Mouse (Mus musculus) thymus, adult 2 months (tissue): ENCODE data around the gene Neurod2. TPM values are rescaled to one million over a fixed set of nuclear protein-coding genes. Genes with fewer than 3 reads are reported as not detected.

Source experiments
- DNase-seq: peaks from one replicate; pipeline ENCODE4 v3.0.0; 2021
- H3K27ac ChIP-seq: fragments of 200-500 bp; 2 replicates; pipeline ENCODE4 v1.5.1; 2012; ENCODE audit warnings: low read length, control low read depth; ENCODE audit not compliant: control insufficient read depth, insufficient read depth
- H3K27me3 ChIP-seq: fragments of 200-500 bp; 2 replicates; pipeline ENCODE4 v1.6.1; 2012; ENCODE audit warnings: mild to moderate bottlenecking, low read length, moderate library complexity, mixed read lengths; ENCODE audit not compliant: control insufficient read depth, insufficient read depth
- H3K36me3 ChIP-seq: fragments of 200-500 bp; 2 replicates; pipeline ENCODE4 v1.6.1; 2012; ENCODE audit warnings: mild to moderate bottlenecking, low read length, moderate library complexity; ENCODE audit not compliant: control insufficient read depth, insufficient read depth
- H3K4me1 ChIP-seq: fragments of 200-500 bp; replicated peaks from 2 replicates; pipeline ENCODE4 v1.6.1; 2012; ENCODE audit warnings: low read length; ENCODE audit not compliant: control insufficient read depth, insufficient read depth
- H3K4me3 ChIP-seq: fragments of 200-500 bp; 2 replicates; pipeline ENCODE4 v1.5.1; 2012; ENCODE audit warnings: mild to moderate bottlenecking, low read length, control low read depth, moderate library complexity; ENCODE audit not compliant: control insufficient read depth, insufficient read depth
- CTCF ChIP-seq: fragments of 200-500 bp; IDR thresholded peaks from 2 replicates; pipeline ENCODE4 v1.5.1; 2012; ENCODE audit warnings: mild to moderate bottlenecking, control low read depth, low read length, moderate library complexity, borderline replicate concordance; ENCODE audit not compliant: control insufficient read depth, poor library complexity, insufficient read depth; ENCODE audit errors: extremely low read depth
- POLR2A ChIP-seq: fragments of 200-500 bp; IDR thresholded peaks from 2 replicates; pipeline ENCODE4 v1.6.1; 2012; ENCODE audit warnings: mild to moderate bottlenecking, low read length, control low read depth, moderate library complexity; ENCODE audit not compliant: control insufficient read depth, poor library complexity, insufficient read depth; ENCODE audit errors: extremely low read depth
- WGBS: fragments of 180-500 bp; shearing (Covaris S2); methylation state at CpG from one replicate; pipeline ENCODE4 v1.1.7; 2018; 5-methylcytosine and 5-hydroxymethylcytosine counted together
- polyA plus RNA-seq: library from polyadenylated mRNA; depleted of rRNA; stranded (reverse); fragments of >200 nt; gene quantifications from 2 replicates; pipeline ENCODE4 v1.2.3, GENCODE M21; 2012

Gene Neurod2
- polyA plus RNA-seq, 1 experiment = 0.12 TPM

GRCm38 (mm10) chr11:98322159-98322558 is 7.3 kb downstream of the Neurod2 start:
- peaks cover 33% of the 10 kb centered on the region for H3K27me3 ChIP-seq
- 3% methylated on average over 1 of the region's 1 CpGs for WGBS
- H3K36me3 ChIP-seq = no peaks in the 10 kb centered on the region
- H3K27ac ChIP-seq = no peak overlapping the region
- no peaks in the 10 kb centered on the region for H3K4me1 ChIP-seq
- TF ChIP-seq CTCF (no peak), POLR2A (no peak)
- DNase-seq = no peak
- no peak overlapping the region for H3K4me3 ChIP-seq

- Histone ChIP-seq H3K4me3 (no peak overlapping the region), H3K4me1 (no peaks in the 10 kb centered on the region), H3K27ac (no peak overlapping the region), H3K27me3 (peaks cover 32% of the 10 kb centered on the region), H3K36me3 (no peaks in the 10 kb centered on the region)
- DNase-seq = no peak
- TF ChIP-seq CTCF (no peak), POLR2A (no peak)
- WGBS = 10% methylated on average over 5 of the region's 5 CpGs
Measured at GRCm38 (mm10) chr11:98321677-98322003, 7.8 kb downstream of the Neurod2 start.

GRCm38 (mm10) chr11:98320806-98321676 is 8.4 kb downstream of the Neurod2 start:
- H3K4me3 ChIP-seq = no peak overlapping the region
- peaks cover 32% of the 10 kb centered on the region for H3K27me3 ChIP-seq
- DNase-seq = no peak
- no peak overlapping the region for H3K27ac ChIP-seq
- TF ChIP-seq POLR2A (no peak), CTCF (no peak)
- H3K4me1 ChIP-seq = no peaks in the 10 kb centered on the region
- 5% methylated on average over 30 of the region's 30 CpGs for WGBS
- H3K36me3 ChIP-seq = no peaks in the 10 kb centered on the region

GRCm38 (mm10) chr11:98320381-98320780 is 9.1 kb downstream of the Neurod2 start:
- WGBS = 15% methylated on average over 12 of the region's 12 CpGs
- no peak for TF ChIP-seq POLR2A
- TF ChIP-seq CTCF = no peak
- Histone ChIP-seq H3K4me3 (no peak overlapping the region), H3K27ac (no peak overlapping the region), H3K27me3 (peaks cover 32% of the 10 kb centered on the region), H3K36me3 (no peaks in the 10 kb centered on the region), H3K4me1 (no peaks in the 10 kb centered on the region)
- DNase-seq = no peak

- Histone ChIP-seq H3K36me3 (no peaks in the 10 kb centered on the region), H3K27me3 (peaks cover 32% of the 10 kb centered on the region), H3K4me3 (no peak overlapping the region), H3K27ac (no peak overlapping the region), H3K4me1 (no peaks in the 10 kb centered on the region)
- no peak for DNase-seq
- no peak for TF ChIP-seq CTCF
- TF ChIP-seq POLR2A = no peak
- 25% methylated on average over 2 of the region's 2 CpGs for WGBS
Measured at GRCm38 (mm10) chr11:98319944-98320343, 9.5 kb downstream of the Neurod2 start.

- no peak for DNase-seq
- H3K27me3 ChIP-seq = peaks cover 31% of the 10 kb centered on the region
- no peaks in the 10 kb centered on the region for H3K4me1 ChIP-seq
- WGBS = 15% methylated on average over 4 of the region's 4 CpGs
- TF ChIP-seq CTCF = no peak
- TF ChIP-seq POLR2A = no peak
- H3K4me3 ChIP-seq = no peak overlapping the region
- no peak overlapping the region for H3K27ac ChIP-seq
- no peaks in the 10 kb centered on the region for H3K36me3 ChIP-seq
Measured at GRCm38 (mm10) chr11:98319544-98319943, 9.9 kb downstream of the Neurod2 start.

- TF ChIP-seq CTCF = no peak
- TF ChIP-seq POLR2A = no peak
Measured at GRCm38 (mm10) chr11:98319120-98319519, 10.3 kb downstream of the Neurod2 start.

More at GRCm38 (mm10) chr11:98319120-98319519, 10.3 kb downstream of the Neurod2 start:
- DNase-seq = no peak
- Histone ChIP-seq H3K27me3 (peaks cover 28% of the 10 kb centered on the region), H3K4me1 (no peaks in the 10 kb centered on the region), H3K4me3 (no peak overlapping the region), H3K36me3 (no peaks in the 10 kb centered on the region), H3K27ac (no peak overlapping the region)
- 7% methylated on average over 15 of the region's 15 CpGs for WGBS
